Mouse (Mus musculus): ENCODE results near the gene Nudt19. TPM values are rescaled to one million over a fixed set of nuclear protein-coding genes. Genes with fewer than 3 reads are reported as not detected.

Gene Nudt19
- polyA plus RNA-seq, 1 experiment from 2014 or later: 87.4 TPM

GRCm38 (mm10) chr7:35590731-35591191 is 34.7 kb upstream of the Nudt19 start:
- WGBS: 90% methylated on average over 10 of the region's 10 CpGs
- Histone ChIP-seq H3K27ac (ENCODE audit: low read depth, low read length) (no peak overlapping the region), H3K4me3 (ENCODE audit: low read depth, low read length) (no peak overlapping the region), H3K27me3 (replicated peaks; ENCODE audit: control insufficient read depth, insufficient read depth, low read length) (no peaks in the 10 kb centered on the region), H3K9ac (ENCODE audit: low read depth, low read length) (no peak overlapping the region), H3K4me1 (replicated peaks; ENCODE audit: control insufficient read depth, insufficient read depth, low read length) (peaks cover 7% of the 10 kb centered on the region), H3K9me3 (ENCODE audit: control insufficient read depth) (no peaks in the 10 kb centered on the region), H3K36me3 (ENCODE audit: control insufficient read depth, insufficient read depth) (peaks cover 33% of the 10 kb centered on the region), H3K4me2 (replicated peaks; ENCODE audit: low read depth) (no peak overlapping the region)
- no peak for TF ChIP-seq CTCF (IDR thresholded peaks at IDR 0.05; ENCODE audit: low read depth)
- no peak for ATAC-seq

- no peak overlapping the region for H3K9ac ChIP-seq (ENCODE audit: low read depth, low read length)
- peaks cover 6% of the 10 kb centered on the region for H3K27me3 ChIP-seq (replicated peaks; ENCODE audit: control insufficient read depth, insufficient read depth, low read length)
- WGBS: 84% methylated on average over 7 of the region's 7 CpGs
- no peak for ATAC-seq
- no peak overlapping the region for H3K27ac ChIP-seq (ENCODE audit: low read depth, low read length)
- H3K4me2 ChIP-seq (replicated peaks; ENCODE audit: low read depth): no peak overlapping the region
- no peaks in the 10 kb centered on the region for H3K9me3 ChIP-seq (ENCODE audit: control insufficient read depth)
- no peak for TF ChIP-seq CTCF (IDR thresholded peaks at IDR 0.05; ENCODE audit: low read depth)
- peaks cover 24% of the 10 kb centered on the region for H3K36me3 ChIP-seq (ENCODE audit: control insufficient read depth, insufficient read depth)
- no peak overlapping the region for H3K4me3 ChIP-seq (ENCODE audit: low read depth, low read length)
- H3K4me1 ChIP-seq (replicated peaks; ENCODE audit: control insufficient read depth, insufficient read depth, low read length): peaks cover 7% of the 10 kb centered on the region
Observed at GRCm38 (mm10) chr7:35589485-35589884, 33.4 kb upstream of the Nudt19 start.

DNA sequence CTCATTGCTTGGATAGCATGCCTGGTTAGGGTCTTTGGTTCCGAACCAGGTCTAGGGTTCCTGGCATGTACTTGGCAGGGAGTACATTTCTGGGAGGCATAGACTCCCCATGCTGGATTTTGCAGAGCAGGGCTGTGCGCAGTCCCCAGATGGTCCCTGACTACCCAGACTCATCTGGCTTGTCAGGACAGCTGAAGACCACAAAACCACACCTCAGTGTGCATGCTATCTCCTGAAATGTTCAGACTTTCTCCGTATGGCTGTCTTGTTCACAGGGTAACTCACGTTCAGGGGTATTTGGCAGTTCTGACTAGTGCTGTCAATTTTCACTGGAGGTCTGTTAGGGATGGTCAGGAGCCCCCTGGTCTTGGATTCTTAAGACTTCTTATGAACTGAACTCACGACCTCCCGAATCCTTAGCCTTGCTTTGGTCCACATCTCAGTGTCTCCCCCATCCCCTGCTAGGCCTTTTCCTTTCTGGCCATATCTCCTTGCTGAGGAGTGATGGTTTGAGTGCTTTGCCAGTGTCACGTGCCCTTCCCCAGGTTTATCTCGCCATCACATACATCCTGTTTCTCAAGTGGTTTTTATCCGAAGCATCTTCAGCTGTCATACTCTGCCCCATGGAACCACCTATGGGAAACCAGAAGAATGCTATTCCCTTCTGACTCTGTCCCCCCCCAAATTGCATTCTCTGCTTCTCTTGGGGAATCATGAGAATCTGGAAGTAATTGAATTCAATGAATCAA is 32.8 kb upstream of the Nudt19 start:
- no peaks in the 10 kb centered on the region for H3K9me3 ChIP-seq (ENCODE audit: control insufficient read depth)
- no peak overlapping the region for H3K4me2 ChIP-seq (replicated peaks; ENCODE audit: low read depth)
- no peak for ATAC-seq
- TF ChIP-seq CTCF (IDR thresholded peaks at IDR 0.05; ENCODE audit: low read depth): no peak
- no peak overlapping the region for H3K9ac ChIP-seq (ENCODE audit: low read depth, low read length)
- H3K36me3 ChIP-seq (ENCODE audit: control insufficient read depth, insufficient read depth): peaks cover 24% of the 10 kb centered on the region
- peaks cover 12% of the 10 kb centered on the region for H3K27me3 ChIP-seq (replicated peaks; ENCODE audit: control insufficient read depth, insufficient read depth, low read length)
- no peak overlapping the region for H3K27ac ChIP-seq (ENCODE audit: low read depth, low read length)
- no peak overlapping the region for H3K4me3 ChIP-seq (ENCODE audit: low read depth, low read length)
- peaks cover 7% of the 10 kb centered on the region for H3K4me1 ChIP-seq (replicated peaks; ENCODE audit: control insufficient read depth, insufficient read depth, low read length)
- 84% methylated on average over 9 of the region's 9 CpGs for WGBS

- Histone ChIP-seq H3K4me1 (replicated peaks; ENCODE audit: control insufficient read depth, insufficient read depth, low read length) (peaks cover 7% of the 10 kb centered on the region), H3K4me2 (replicated peaks; ENCODE audit: low read depth) (no peak overlapping the region), H3K27ac (ENCODE audit: low read depth, low read length) (no peak overlapping the region), H3K27me3 (replicated peaks; ENCODE audit: control insufficient read depth, insufficient read depth, low read length) (peaks cover 23% of the 10 kb centered on the region), H3K4me3 (ENCODE audit: low read depth, low read length) (no peak overlapping the region), H3K36me3 (ENCODE audit: control insufficient read depth, insufficient read depth) (peaks cover 13% of the 10 kb centered on the region), H3K9me3 (ENCODE audit: control insufficient read depth) (no peaks in the 10 kb centered on the region), H3K9ac (ENCODE audit: low read depth, low read length) (no peak overlapping the region)
- 47% methylated on average over 5 of the region's 5 CpGs for WGBS
- no peak for ATAC-seq
- no peak for TF ChIP-seq CTCF (IDR thresholded peaks at IDR 0.05; ENCODE audit: low read depth)
Observed at GRCm38 (mm10) chr7:35587728-35588127, 31.6 kb upstream of the Nudt19 start.

DNA sequence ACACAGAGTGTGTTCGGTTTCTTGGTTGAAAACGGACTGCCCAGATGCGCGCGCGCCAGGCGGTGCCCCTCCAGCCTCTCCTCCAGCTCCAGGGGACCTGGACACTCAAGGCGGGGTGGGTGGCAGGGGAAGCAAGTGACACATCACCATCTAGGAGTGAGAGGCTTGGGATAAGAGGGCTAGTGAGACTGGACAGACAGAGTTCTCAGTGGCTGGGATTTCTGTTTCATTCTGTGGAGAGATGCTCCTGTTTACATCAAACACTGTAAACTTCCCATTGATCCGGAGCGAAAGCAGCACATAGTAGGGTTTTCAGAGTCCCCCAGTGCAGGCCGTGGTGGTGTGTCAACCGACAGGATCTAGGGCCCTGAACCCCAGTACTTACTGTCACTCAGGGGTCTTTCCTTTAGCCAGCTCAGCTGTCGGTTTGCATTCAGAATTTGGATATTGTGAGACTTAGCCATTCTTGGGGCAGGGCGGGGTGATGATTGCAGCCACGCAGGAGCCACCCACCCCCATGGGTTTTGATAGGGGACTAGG is 30.9 kb upstream of the Nudt19 start:
- H3K9ac ChIP-seq (ENCODE audit: low read depth, low read length): peak overlapping the region; percentile 51
- H3K9me3 ChIP-seq (ENCODE audit: control insufficient read depth): no peaks in the 10 kb centered on the region
- ATAC-seq: no peak
- peaks cover 30% of the 10 kb centered on the region for H3K27me3 ChIP-seq (replicated peaks; ENCODE audit: control insufficient read depth, insufficient read depth, low read length)
- H3K36me3 ChIP-seq (ENCODE audit: control insufficient read depth, insufficient read depth): peaks cover 6% of the 10 kb centered on the region
- H3K4me3 ChIP-seq (ENCODE audit: low read depth, low read length): peak overlapping the region; percentile 78
- WGBS: 25% methylated on average over 15 of the region's 15 CpGs
- peak overlapping the region; percentile 98 for H3K4me2 ChIP-seq (replicated peaks; ENCODE audit: low read depth)
- no peak for TF ChIP-seq CTCF (IDR thresholded peaks at IDR 0.05; ENCODE audit: low read depth)
- peaks cover 7% of the 10 kb centered on the region for H3K4me1 ChIP-seq (replicated peaks; ENCODE audit: control insufficient read depth, insufficient read depth, low read length)
- no peak overlapping the region for H3K27ac ChIP-seq (ENCODE audit: low read depth, low read length)

DNA sequence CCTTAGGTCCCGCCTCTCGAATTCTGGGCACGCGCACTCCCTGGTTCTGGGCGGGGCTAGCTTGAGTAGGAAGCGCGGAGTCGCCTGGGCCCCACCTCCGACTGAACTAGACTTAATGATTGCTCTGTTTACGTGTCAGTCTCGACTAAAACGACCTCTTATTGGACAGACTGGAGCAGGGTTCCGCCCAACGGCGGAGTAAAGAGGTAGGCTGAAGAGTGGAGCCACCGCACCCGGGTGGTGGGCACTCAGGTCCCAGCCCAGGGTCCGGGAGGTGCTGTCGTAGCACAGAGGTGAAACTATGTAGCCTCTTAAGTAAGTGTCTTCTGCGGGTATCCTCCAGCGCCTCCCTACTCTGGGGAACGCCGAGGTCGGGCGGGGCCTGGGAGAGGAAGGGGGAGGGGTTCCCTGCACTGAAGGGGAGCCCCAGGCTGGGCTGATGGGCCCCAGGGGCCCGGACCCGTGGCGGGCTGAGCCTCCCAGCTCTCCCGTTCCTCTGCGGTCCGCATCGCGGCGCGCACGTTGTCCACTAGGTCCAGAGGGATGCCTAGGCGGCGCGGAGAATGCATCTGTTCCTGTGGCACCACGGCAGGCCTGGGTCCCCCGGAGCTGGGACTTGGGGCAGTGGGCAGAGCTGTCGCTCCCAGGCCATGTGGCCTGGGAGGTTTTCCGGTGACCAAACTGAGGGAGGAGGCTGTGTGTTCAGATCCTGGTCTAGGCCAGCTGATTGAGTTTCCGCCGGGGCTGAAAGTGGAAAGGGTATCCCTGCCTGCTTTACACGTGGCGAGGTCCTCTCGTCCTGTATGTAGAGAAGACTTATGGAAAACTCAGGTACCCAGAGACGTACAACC is 30.2 kb upstream of the Nudt19 start, which contains the start of gene Ankrd27:
TSS of gene Ankrd27 (plus strand) at position 190 of the 851 bp plus-strand sequence.
- no peaks in the 10 kb centered on the region for H3K9me3 ChIP-seq (ENCODE audit: control insufficient read depth)
- H3K36me3 ChIP-seq (ENCODE audit: control insufficient read depth, insufficient read depth): no peaks in the 10 kb centered on the region
- H3K4me1 ChIP-seq (replicated peaks; ENCODE audit: control insufficient read depth, insufficient read depth, low read length): peaks cover 7% of the 10 kb centered on the region
- peak within 1 kb of the TSS; percentile 98 for H3K4me2 ChIP-seq (replicated peaks; ENCODE audit: low read depth)
- peak within 1 kb of the TSS; percentile 78 for H3K4me3 ChIP-seq (ENCODE audit: low read depth, low read length)
- under 1% methylated on average over 48 of the region's 49 CpGs for WGBS
- peaks cover 30% of the 10 kb centered on the region for H3K27me3 ChIP-seq (replicated peaks; ENCODE audit: control insufficient read depth, insufficient read depth, low read length)
- 0 out of 2 replicates have a peak, but pooled peaks have one; percentile 14 for TF ChIP-seq CTCF (IDR thresholded peaks at IDR 0.05; ENCODE audit: low read depth)
- no peak within 1 kb of the TSS for H3K27ac ChIP-seq (ENCODE audit: low read depth, low read length)
- ATAC-seq: peak; percentile 97
- peak within 1 kb of the TSS; percentile 51 for H3K9ac ChIP-seq (ENCODE audit: low read depth, low read length)

Data from intestine, postnatal 0 days (tissue).